Mouse (Mus musculus): ENCODE results near the gene Swap70.
A peak's percentile ranks its signal among the peaks of the same experiment; 100 is the strongest.

DNA sequence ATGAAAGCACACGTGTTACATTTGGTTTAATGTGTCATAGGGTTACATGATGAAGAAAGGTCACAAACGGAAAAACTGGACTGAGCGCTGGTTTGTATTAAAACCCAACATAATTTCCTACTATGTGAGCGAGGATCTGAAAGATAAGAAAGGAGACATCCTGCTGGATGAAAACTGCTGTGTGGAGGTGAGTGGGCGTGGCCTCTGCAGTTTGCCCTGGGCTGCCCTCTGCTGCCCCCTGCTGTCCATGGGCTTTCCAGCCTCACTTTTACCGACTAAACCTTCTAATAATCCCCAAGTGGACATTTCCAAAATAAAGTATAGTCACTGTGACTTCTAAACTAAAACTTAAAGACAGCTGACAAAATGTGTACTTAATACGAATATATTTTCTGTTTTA lies 44.3 kb downstream of the Swap70 start:
- TF ChIP-seq GATA1 (IDR thresholded peaks at IDR 0.05; ENCODE audit: borderline replicate concordance, low read length) (no peak), CTCF (IDR thresholded peaks at IDR 0.05; ENCODE audit: low read depth, low read length) (peak; percentile 86), GATA2 (IDR thresholded peaks at IDR 0.05; ENCODE audit: borderline replicate concordance, low read depth, low read length) (no peak), TAL1 (conservative IDR thresholded peaks at IDR 0.05; ENCODE audit: low read depth, low read length) (no peak)

Measured in G1E (cell line).